Mouse (Mus musculus) E14TG2a.4 (cell line): ENCODE data around the gene Hoxc4.

Source experiments
- H3K27me3 ChIP-seq: 2 replicates; pipeline ENCODE4 v1.6.1; 2014; ENCODE audit warnings: low read length, control low read depth; ENCODE audit not compliant: insufficient read depth
- H3K36me3 ChIP-seq: 2 replicates; pipeline ENCODE4 v1.6.1; 2014; ENCODE audit warnings: low read length, control low read depth; ENCODE audit not compliant: insufficient read depth
- H3K4me1 ChIP-seq: replicated peaks from 2 replicates; pipeline ENCODE4 v1.6.1; 2014; ENCODE audit warnings: low read depth, low read length, control low read depth
- H3K4me3 ChIP-seq: replicated peaks from 2 replicates; pipeline ENCODE4 v1.5.1; 2014; ENCODE audit warnings: mild to moderate bottlenecking, low read length
- H3K9me3 ChIP-seq: 2 replicates; pipeline ENCODE4 v1.6.1; 2014; ENCODE audit warnings: low read length, control low read depth
- CTCF ChIP-seq: conservative IDR thresholded peaks from 2 replicates; pipeline ENCODE4 v1.5.1; 2014; ENCODE audit warnings: low read length
- NANOG ChIP-seq: IDR thresholded peaks from 2 replicates; pipeline ENCODE4 v1.6.1; 2014; ENCODE audit warnings: borderline replicate concordance, low read length, mixed read lengths
- POU5F1 ChIP-seq: IDR thresholded peaks from 2 replicates; pipeline ENCODE4 v1.6.1; 2014; ENCODE audit warnings: low read length, borderline replicate concordance

The Hoxc4 gene

GRCm38 (mm10) chr15:102997431-102997830 lies 21.3 kb upstream of the Hoxc4 start:
- Histone ChIP-seq H3K9me3 (no peaks in the 10 kb centered on the region), H3K27me3 (peaks cover 98% of the 10 kb centered on the region), H3K4me1 (peaks cover 44% of the 10 kb centered on the region), H3K36me3 (no peaks in the 10 kb centered on the region), H3K4me3 (no peak overlapping the region)
- TF ChIP-seq POU5F1 (no peak), CTCF (no peak), NANOG (no peak)

- no peaks in the 10 kb centered on the region for H3K36me3 ChIP-seq
- peak within 1 kb of the TSS; percentile 63 for H3K4me3 ChIP-seq
- H3K4me1 ChIP-seq, result peaks cover 45% of the 10 kb centered on the region
- no peak for TF ChIP-seq POU5F1
- TF ChIP-seq NANOG, result no peak
- no peak for TF ChIP-seq CTCF
- peaks cover 98% of the 10 kb centered on the region for H3K27me3 ChIP-seq
- H3K9me3 ChIP-seq, result no peaks in the 10 kb centered on the region
Measured at GRCm38 (mm10) chr15:102997939-102998355, 20.8 kb upstream of the Hoxc4 start, which contains the start of gene Hoxc6. Gene Hoxc6, plus strand, starts transcription at chr15:102998257.

GRCm38 (mm10) chr15:102998608-102999182 lies 20.0 kb upstream of the Hoxc4 start:
- Histone ChIP-seq H3K4me1 (peaks cover 47% of the 10 kb centered on the region), H3K9me3 (no peaks in the 10 kb centered on the region), H3K27me3 (peaks cover 97% of the 10 kb centered on the region), H3K36me3 (no peaks in the 10 kb centered on the region), H3K4me3 (peak overlapping the region; percentile 63)
- TF ChIP-seq NANOG (no peak), POU5F1 (no peak), CTCF (no peak)

- TF ChIP-seq NANOG (no peak), CTCF (no peak), POU5F1 (no peak)
- H3K4me3 ChIP-seq, result peak overlapping the region; percentile 63
- peaks cover 97% of the 10 kb centered on the region for H3K27me3 ChIP-seq
- H3K9me3 ChIP-seq, result no peaks in the 10 kb centered on the region
- H3K4me1 ChIP-seq, result peaks cover 47% of the 10 kb centered on the region
- no peaks in the 10 kb centered on the region for H3K36me3 ChIP-seq
Measured at GRCm38 (mm10) chr15:102999183-102999831, 19.4 kb upstream of the Hoxc4 start.

GRCm38 (mm10) chr15:102999955-103000354 lies 18.8 kb upstream of the Hoxc4 start:
- peaks cover 47% of the 10 kb centered on the region for H3K4me1 ChIP-seq
- no peaks in the 10 kb centered on the region for H3K9me3 ChIP-seq
- H3K27me3 ChIP-seq, result peaks cover 97% of the 10 kb centered on the region
- peak overlapping the region; percentile 63; the same call in 1 of the 2 replicates for H3K4me3 ChIP-seq
- no peak for TF ChIP-seq CTCF
- TF ChIP-seq POU5F1, result no peak
- TF ChIP-seq NANOG, result no peak
- no peaks in the 10 kb centered on the region for H3K36me3 ChIP-seq

GRCm38 (mm10) chr15:103000501-103000901 lies 18.2 kb upstream of the Hoxc4 start:
- H3K27me3 ChIP-seq, result peaks cover 97% of the 10 kb centered on the region
- H3K36me3 ChIP-seq, result no peaks in the 10 kb centered on the region
- TF ChIP-seq NANOG (no peak), CTCF (no peak), POU5F1 (no peak)

GRCm38 (mm10) chr15:103001370-103001769 lies 17.4 kb upstream of the Hoxc4 start:
- no peak overlapping the region for H3K4me3 ChIP-seq
- H3K4me1 ChIP-seq, result peaks cover 50% of the 10 kb centered on the region
- H3K36me3 ChIP-seq, result no peaks in the 10 kb centered on the region
- H3K9me3 ChIP-seq, result no peaks in the 10 kb centered on the region
- peaks cover 97% of the 10 kb centered on the region for H3K27me3 ChIP-seq
- TF ChIP-seq NANOG (no peak), POU5F1 (no peak), CTCF (no peak)

More at GRCm38 (mm10) chr15:103000501-103000901, 18.2 kb upstream of the Hoxc4 start:
- Histone ChIP-seq H3K4me3 (peak overlapping the region; percentile 63), H3K9me3 (no peaks in the 10 kb centered on the region), H3K4me1 (peaks cover 51% of the 10 kb centered on the region)

- TF ChIP-seq NANOG (no peak), CTCF (no peak), POU5F1 (no peak)
- Histone ChIP-seq H3K36me3 (no peaks in the 10 kb centered on the region), H3K27me3 (peaks cover 98% of the 10 kb centered on the region), H3K9me3 (no peaks in the 10 kb centered on the region), H3K4me3 (no peak overlapping the region), H3K4me1 (peaks cover 56% of the 10 kb centered on the region)
Measured at GRCm38 (mm10) chr15:103002156-103002555, 16.6 kb upstream of the Hoxc4 start.
